Mouse (Mus musculus) mouse embryonic stem cell (cell line): ENCODE data around the gene Cers5.

Experiments used
- in situ Hi-C, 2 experiments: fragments of 300-500 bp; cut with MboI; formaldehyde crosslinking; loops; 1 replicate in 1 of 2; 3 replicates in 1 of 2; pipeline ENCODE4 v1.14.3; 2019 to 2020; ENCODE audit warnings: low sequenced_read_pairs in 2 of 2, low pct_unique_long_range_greater_than_20kb in 1 of 2, mixed read lengths in 1 of 2; ENCODE audit not compliant: unreplicated experiment in 1 of 2

The Cers5 gene

GRCm38 (mm10) chr15:99792221-99792815 lies 19.6 kb upstream of the Cers5 start:
- in situ Hi-C loops = no loop called here

- in situ Hi-C loops = no loop called here
Observed at GRCm38 (mm10) chr15:99791003-99791402, 18.3 kb upstream of the Cers5 start.

- in situ Hi-C loops = no loop called here
Observed at GRCm38 (mm10) chr15:99790464-99790863, 17.8 kb upstream of the Cers5 start.

- in situ Hi-C loops = no loop called here
Observed at GRCm38 (mm10) chr15:99787625-99788120, 15.0 kb upstream of the Cers5 start.

GRCm38 (mm10) chr15:99778677-99779335 lies 6.1 kb upstream of the Cers5 start:
- in situ Hi-C loops = no loop called here

GRCm38 (mm10) chr15:99778148-99778547 lies 5.5 kb upstream of the Cers5 start:
- in situ Hi-C loops = no loop called here

- in situ Hi-C loops = no loop called here
Observed at GRCm38 (mm10) chr15:99772925-99773324, 240 bp upstream of the Cers5 start.

- in situ Hi-C loops = no loop called here
Observed at GRCm38 (mm10) chr15:99772277-99772880, 306 bp downstream of the Cers5 start.

GRCm38 (mm10) chr15:99771601-99772276 lies 946 bp downstream of the Cers5 start:
- in situ Hi-C loops = no loop called here

GRCm38 (mm10) chr15:99771004-99771500 lies 1.6 kb downstream of the Cers5 start:
- in situ Hi-C loops = no loop called here

GRCm38 (mm10) chr15:99768761-99769160 lies 3.9 kb downstream of the Cers5 start:
- in situ Hi-C loops = no loop called here

GRCm38 (mm10) chr15:99767467-99767866 lies 5.2 kb downstream of the Cers5 start:
- in situ Hi-C loops = no loop called here

GRCm38 (mm10) chr15:99754204-99754603 lies 18.5 kb downstream of the Cers5 start:
- in situ Hi-C loops = no loop called here

- in situ Hi-C loops = no loop called here
Observed at GRCm38 (mm10) chr15:99740229-99740628, 32.5 kb downstream of the Cers5 start.

- in situ Hi-C loops = no loop called here
Observed at GRCm38 (mm10) chr15:99736675-99737074, 36.0 kb downstream of the Cers5 start.

GRCm38 (mm10) chr15:99735631-99736030 lies 37.1 kb downstream of the Cers5 start:
- in situ Hi-C loops = no loop called here

GRCm38 (mm10) chr15:99733186-99733585 lies 39.5 kb downstream of the Cers5 start:
- in situ Hi-C loops = no loop called here

GRCm38 (mm10) chr15:99731678-99732077 lies 41.0 kb downstream of the Cers5 start:
- in situ Hi-C loops = no loop called here

- in situ Hi-C loops = no loop called here
Observed at GRCm38 (mm10) chr15:99731167-99731566, 41.5 kb downstream of the Cers5 start.
